Mouse (Mus musculus): ENCODE measurements around the gene 4931414P19Rik. TPM values are rescaled to one million over a fixed set of nuclear protein-coding genes. Genes with fewer than 3 reads are reported as not detected.

4931414P19Rik gene
- polyA plus RNA-seq, 1 experiment from 2014 or later = 6.1 TPM

DNA sequence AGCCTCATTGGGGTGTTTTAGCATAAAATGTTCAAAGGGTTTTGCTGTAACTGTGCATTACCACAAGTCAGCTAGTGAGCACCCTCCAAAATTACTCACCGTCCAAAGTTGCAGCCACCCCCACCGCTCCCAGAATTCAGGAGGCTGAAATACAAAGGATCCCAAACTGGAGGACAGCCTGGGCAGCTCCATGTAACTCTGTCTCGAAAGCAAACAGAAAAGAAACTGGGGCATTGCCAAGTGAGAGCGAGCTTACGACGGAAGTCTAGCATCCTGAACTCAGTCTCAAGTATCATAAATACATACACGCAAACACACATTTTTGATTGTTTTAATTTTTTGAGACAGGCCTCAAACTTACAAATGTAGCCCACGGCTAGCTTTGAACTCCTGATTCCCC lies 48.5 kb downstream of the 4931414P19Rik start:
- Histone ChIP-seq H3K4me3 (replicated peaks; ENCODE audit: low read depth, low read length) (no peak overlapping the region), H3K4me1 (ENCODE audit: control insufficient read depth, insufficient read depth, low read length) (peaks cover 5% of the 10 kb centered on the region; the same call in 1 of the 2 replicates), H3K27me3 (ENCODE audit: control insufficient read depth, insufficient read depth, low read length) (no peaks in the 10 kb centered on the region), H3K9me3 (ENCODE audit: control insufficient read depth, low read length) (no peaks in the 10 kb centered on the region), H3K36me3 (ENCODE audit: control insufficient read depth, insufficient read depth, low read length) (no peaks in the 10 kb centered on the region), H3K27ac (replicated peaks; ENCODE audit: low read depth, low read length) (no peak overlapping the region), H3K4me2 (ENCODE audit: low read length) (no peak overlapping the region), H3K9ac (replicated peaks; ENCODE audit: low read length) (no peak overlapping the region)
- ATAC-seq (ENCODE audit: low FRiP score, low TSS enrichment) (no peak), DNase-seq (no peak)
- 80% methylated on average over 8 of the region's 8 CpGs for WGBS

GRCm38 (mm10) chr14:54553975-54554769 lies 51.6 kb downstream of the 4931414P19Rik start, which contains the start of gene Haus4:
TSS of gene Haus4 (minus strand) at chr14:54554616.
- under 1% methylated on average over 76 of the region's 76 CpGs for WGBS
- Histone ChIP-seq H3K36me3 (ENCODE audit: control insufficient read depth, insufficient read depth, low read length) (no peaks in the 10 kb centered on the region), H3K27me3 (ENCODE audit: control insufficient read depth, insufficient read depth, low read length) (no peaks in the 10 kb centered on the region), H3K4me1 (ENCODE audit: control insufficient read depth, insufficient read depth, low read length) (peaks cover 5% of the 10 kb centered on the region; the same call in 1 of the 2 replicates), H3K9me3 (ENCODE audit: control insufficient read depth, low read length) (no peaks in the 10 kb centered on the region), H3K9ac (replicated peaks; ENCODE audit: low read length) (peak within 1 kb of the TSS; percentile 51), H3K4me2 (ENCODE audit: low read length) (peak within 1 kb of the TSS; percentile 81), H3K4me3 (replicated peaks; ENCODE audit: low read depth, low read length) (peak within 1 kb of the TSS; percentile 51), H3K27ac (replicated peaks; ENCODE audit: low read depth, low read length) (no peak within 1 kb of the TSS; the same call in 1 of the 2 replicates)
- ATAC-seq (ENCODE audit: low FRiP score, low TSS enrichment) = peak; percentile 89
- peak; percentile 87 for DNase-seq

- peak overlapping the region; percentile 51 for H3K4me3 ChIP-seq (replicated peaks; ENCODE audit: low read depth, low read length)
- WGBS = 5% methylated on average over 21 of the region's 21 CpGs
Observed at GRCm38 (mm10) chr14:54553454-54553974, 52.3 kb downstream of the 4931414P19Rik start.

GRCm38 (mm10) chr14:54544703-54545102 lies 61.1 kb downstream of the 4931414P19Rik start:
- Histone ChIP-seq H3K27ac (replicated peaks; ENCODE audit: low read depth, low read length) (no peak overlapping the region), H3K4me3 (replicated peaks; ENCODE audit: low read depth, low read length) (no peak overlapping the region), H3K9ac (replicated peaks; ENCODE audit: low read length) (no peak overlapping the region), H3K4me1 (ENCODE audit: control insufficient read depth, insufficient read depth, low read length) (no peaks in the 10 kb centered on the region), H3K27me3 (ENCODE audit: control insufficient read depth, insufficient read depth, low read length) (no peaks in the 10 kb centered on the region), H3K36me3 (ENCODE audit: control insufficient read depth, insufficient read depth, low read length) (0 out of 2 replicates have a peak, but pooled peaks cover 4% of the 10 kb centered on the region), H3K9me3 (ENCODE audit: control insufficient read depth, low read length) (no peaks in the 10 kb centered on the region), H3K4me2 (ENCODE audit: low read length) (no peak overlapping the region)
- 96% methylated on average over 5 of the region's 5 CpGs for WGBS
- ATAC-seq (ENCODE audit: low FRiP score, low TSS enrichment) (no peak), DNase-seq (no peak)

More at GRCm38 (mm10) chr14:54553454-54553974, 52.3 kb downstream of the 4931414P19Rik start:
- Histone ChIP-seq H3K27me3 (ENCODE audit: control insufficient read depth, insufficient read depth, low read length) (no peaks in the 10 kb centered on the region), H3K27ac (replicated peaks; ENCODE audit: low read depth, low read length) (no peak overlapping the region; the same call in 1 of the 2 replicates), H3K9ac (replicated peaks; ENCODE audit: low read length) (peak overlapping the region; percentile 51), H3K36me3 (ENCODE audit: control insufficient read depth, insufficient read depth, low read length) (no peaks in the 10 kb centered on the region), H3K4me1 (ENCODE audit: control insufficient read depth, insufficient read depth, low read length) (peaks cover 5% of the 10 kb centered on the region; the same call in 1 of the 2 replicates), H3K9me3 (ENCODE audit: control insufficient read depth, low read length) (no peaks in the 10 kb centered on the region), H3K4me2 (ENCODE audit: low read length) (peak overlapping the region; percentile 81)
- ATAC-seq (ENCODE audit: low FRiP score, low TSS enrichment) (no peak), DNase-seq (peak; percentile 62)

DNA sequence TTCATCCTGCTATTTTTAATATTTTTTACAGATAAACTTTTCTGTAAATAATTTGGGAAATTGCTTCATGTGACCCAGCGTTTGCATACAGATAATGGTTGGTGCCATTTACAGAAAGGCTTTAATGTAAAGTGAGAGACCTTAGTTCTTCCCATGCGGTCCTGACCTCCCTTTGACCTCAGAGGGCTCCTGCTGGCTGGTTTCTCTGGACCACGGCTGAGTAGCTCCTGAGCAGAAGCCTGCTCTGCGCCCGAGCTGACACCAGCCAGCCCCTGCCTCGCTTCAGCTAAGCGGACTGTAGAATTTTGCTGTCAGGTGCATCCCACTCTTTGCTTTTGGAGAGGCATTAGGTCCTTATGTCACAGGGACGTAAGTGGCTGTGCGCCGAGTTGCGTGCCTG lies 65.0 kb downstream of the 4931414P19Rik start:
- Histone ChIP-seq H3K27me3 (ENCODE audit: control insufficient read depth, insufficient read depth, low read length) (no peaks in the 10 kb centered on the region), H3K4me1 (ENCODE audit: control insufficient read depth, insufficient read depth, low read length) (no peaks in the 10 kb centered on the region), H3K9me3 (ENCODE audit: control insufficient read depth, low read length) (no peaks in the 10 kb centered on the region), H3K36me3 (ENCODE audit: control insufficient read depth, insufficient read depth, low read length) (0 out of 2 replicates have a peak, but pooled peaks cover 4% of the 10 kb centered on the region), H3K4me2 (ENCODE audit: low read length) (no peak overlapping the region), H3K4me3 (replicated peaks; ENCODE audit: low read depth, low read length) (no peak overlapping the region), H3K9ac (replicated peaks; ENCODE audit: low read length) (no peak overlapping the region), H3K27ac (replicated peaks; ENCODE audit: low read depth, low read length) (no peak overlapping the region)
- no peak for DNase-seq
- WGBS = 56% methylated on average over 11 of the region's 11 CpGs
- no peak for ATAC-seq (ENCODE audit: low FRiP score, low TSS enrichment)

GRCm38 (mm10) chr14:54538580-54538979 lies 67.2 kb downstream of the 4931414P19Rik start:
- WGBS = 90% methylated on average over 2 of the region's 2 CpGs
- ATAC-seq (ENCODE audit: low FRiP score, low TSS enrichment) (no peak), DNase-seq (no peak)

More at GRCm38 (mm10) chr14:54538580-54538979, 67.2 kb downstream of the 4931414P19Rik start:
- Histone ChIP-seq H3K4me1 (ENCODE audit: control insufficient read depth, insufficient read depth, low read length) (no peaks in the 10 kb centered on the region), H3K36me3 (ENCODE audit: control insufficient read depth, insufficient read depth, low read length) (no peaks in the 10 kb centered on the region), H3K9me3 (ENCODE audit: control insufficient read depth, low read length) (no peaks in the 10 kb centered on the region), H3K27me3 (ENCODE audit: control insufficient read depth, insufficient read depth, low read length) (no peaks in the 10 kb centered on the region), H3K27ac (replicated peaks; ENCODE audit: low read depth, low read length) (no peak overlapping the region), H3K4me2 (ENCODE audit: low read length) (no peak overlapping the region), H3K4me3 (replicated peaks; ENCODE audit: low read depth, low read length) (no peak overlapping the region), H3K9ac (replicated peaks; ENCODE audit: low read length) (no peak overlapping the region)

MicroRNA genes within 50 kb of the gene (microRNA counts, 519-probe panel; counts per million panel counts)
- not detected for microRNA mmu-miR-686

Small RNA genes within 50 kb of the gene (microRNA-seq; reads per million reads assigned to microRNA genes)
- gene Mir686 (not detected), gene Mir6948 (0.59 reads per million)

Other genes starting within 250 kb of the 4931414P19Rik start
- 58.6 and 71.2 TPM in 2 replicates for gene Oxa1l, start 245.2 kb downstream of the 4931414P19Rik start, polyA plus RNA-seq (2014; fragmentation: Nextera tagmentation; extraction: Ambion mirVana)
- 3.5 and 4.0 TPM in 2 replicates for gene Slc7a7, start 188.2 kb downstream of the 4931414P19Rik start, polyA plus RNA-seq (2014; fragmentation: Nextera tagmentation; extraction: Ambion mirVana)
- 293 and 337 TPM in 2 replicates for gene Mrpl52, start 179.1 kb downstream of the 4931414P19Rik start, polyA plus RNA-seq (2014; fragmentation: Nextera tagmentation; extraction: Ambion mirVana)
- gene Mmp14, start 174.4 kb downstream of the 4931414P19Rik start, polyA plus RNA-seq (2014; fragmentation: Nextera tagmentation; extraction: Ambion mirVana) = 36.2 and 58.5 TPM in 2 replicates
- 26.1 and 27.5 TPM in 2 replicates for gene Lrp10, start 141.9 kb downstream of the 4931414P19Rik start, polyA plus RNA-seq (2014; fragmentation: Nextera tagmentation; extraction: Ambion mirVana)
- 37.2 and 44.6 TPM in 2 replicates for gene Rem2, start 129.9 kb downstream of the 4931414P19Rik start, polyA plus RNA-seq (2014; fragmentation: Nextera tagmentation; extraction: Ambion mirVana)
- gene Prmt5, start 88.5 kb downstream of the 4931414P19Rik start, polyA plus RNA-seq (2014; fragmentation: Nextera tagmentation; extraction: Ambion mirVana) = 76.9 and 92.5 TPM in 2 replicates
- 13.3 and 14.7 TPM in 2 replicates for gene Haus4, start 51.4 kb downstream of the 4931414P19Rik start, polyA plus RNA-seq (2014; fragmentation: Nextera tagmentation; extraction: Ambion mirVana)
- gene Ajuba, start 28.4 kb downstream of the 4931414P19Rik start, polyA plus RNA-seq (2014; fragmentation: Nextera tagmentation; extraction: Ambion mirVana) = 3.6 and 4.8 TPM in 2 replicates
- 409 and 454 TPM in 2 replicates for gene Psmb5, start 12.0 kb upstream of the 4931414P19Rik start, polyA plus RNA-seq (2014; fragmentation: Nextera tagmentation; extraction: Ambion mirVana)
- 0.18 TPM in 1 of 2 replicates, not detected in the other for gene Psmb11, start 15.4 kb upstream of the 4931414P19Rik start, polyA plus RNA-seq (2014; fragmentation: Nextera tagmentation; extraction: Ambion mirVana)
- gene Gm17606, start 35.0 kb upstream of the 4931414P19Rik start, polyA plus RNA-seq (2014; fragmentation: Nextera tagmentation; extraction: Ambion mirVana) = not detected in 2 replicates
- gene Cdh24, start 35.4 kb upstream of the 4931414P19Rik start, polyA plus RNA-seq (2014; fragmentation: Nextera tagmentation; extraction: Ambion mirVana) = 11.6 and 12.4 TPM in 2 replicates
- gene 1700123O20Rik, start 80.2 kb upstream of the 4931414P19Rik start, polyA plus RNA-seq (2014; fragmentation: Nextera tagmentation; extraction: Ambion mirVana) = 74.0 and 79.1 TPM in 2 replicates
- gene Acin1, start 80.9 kb upstream of the 4931414P19Rik start, polyA plus RNA-seq (2014; fragmentation: Nextera tagmentation; extraction: Ambion mirVana) = 128 and 143 TPM in 2 replicates
- gene Gm29776, start 92.8 kb upstream of the 4931414P19Rik start, polyA plus RNA-seq (2014; fragmentation: Nextera tagmentation; extraction: Ambion mirVana) = 0.20 TPM in 2 replicates
- gene Cebpe, start 106.2 kb upstream of the 4931414P19Rik start, polyA plus RNA-seq (2014; fragmentation: Nextera tagmentation; extraction: Ambion mirVana) = not detected in 2 replicates
- gene Slc7a8, start 176.0 kb upstream of the 4931414P19Rik start, polyA plus RNA-seq (2014; fragmentation: Nextera tagmentation; extraction: Ambion mirVana) = 5.7 and 7.6 TPM in 2 replicates
- not detected in 2 replicates for gene Rnf212b, start 208.1 kb upstream of the 4931414P19Rik start, polyA plus RNA-seq (2014; fragmentation: Nextera tagmentation; extraction: Ambion mirVana)